Mouse (Mus musculus) lung, postnatal 10 days (tissue): ENCODE measurements around the gene Neurog2.
A peak's percentile ranks its signal among the peaks of the same experiment; 100 is the strongest.

Experiments used
- DNase-seq: peaks from one replicate; pipeline ENCODE4 v3.0.0; 2021

The Neurog2 gene

DNA sequence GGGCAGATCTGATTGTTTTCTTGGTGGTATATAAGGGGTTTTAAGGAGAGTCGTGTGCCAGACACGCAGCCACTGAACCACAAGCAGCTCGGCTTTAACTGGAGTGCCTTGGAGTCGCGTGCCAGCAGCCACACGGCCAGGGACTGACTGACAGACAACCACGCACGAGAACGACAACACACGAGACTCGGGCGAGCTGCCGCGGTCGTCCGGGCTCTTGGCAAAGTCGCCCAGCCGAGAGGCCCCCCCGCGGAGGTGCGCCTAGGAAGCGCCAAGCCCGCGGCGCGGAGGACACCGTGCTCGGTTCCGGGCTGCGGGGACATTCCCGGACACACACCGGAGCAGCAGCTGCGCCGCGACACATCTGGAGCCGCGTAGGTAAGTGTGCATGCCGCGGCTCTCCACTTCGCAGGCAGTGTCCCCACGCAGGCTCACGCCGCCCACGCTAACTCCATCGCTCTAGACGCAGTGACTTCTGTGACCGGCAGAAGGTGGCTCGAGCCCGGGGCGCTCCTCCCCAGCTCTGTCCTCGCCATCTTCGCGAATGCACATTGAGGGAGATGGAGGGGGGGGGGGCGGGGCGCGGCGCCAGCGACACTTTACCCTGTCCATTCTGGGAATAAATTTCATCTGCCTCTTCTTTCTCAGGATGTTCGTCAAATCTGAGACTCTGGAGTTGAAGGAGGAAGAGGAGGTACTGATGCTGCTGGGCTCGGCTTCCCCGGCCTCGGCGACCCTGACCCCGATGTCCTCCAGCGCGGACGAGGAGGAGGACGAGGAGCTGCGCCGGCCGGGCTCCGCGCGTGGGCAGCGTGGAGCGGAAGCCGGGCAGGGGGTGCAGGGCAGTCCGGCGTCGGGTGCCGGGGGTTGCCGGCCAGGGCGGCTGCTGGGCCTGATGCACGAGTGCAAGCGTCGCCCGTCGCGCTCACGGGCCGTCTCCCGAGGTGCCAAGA, at the start of gene Neurog2:
Neurog2 (plus strand) TSS at position 56 of the 953 bp plus-strand sequence.
- DNase-seq = no peak

GRCm38 (mm10) chr3:127597136-127597535, 35.8 kb upstream of the Neurog2 start:
- DNase-seq = no peak

DNA sequence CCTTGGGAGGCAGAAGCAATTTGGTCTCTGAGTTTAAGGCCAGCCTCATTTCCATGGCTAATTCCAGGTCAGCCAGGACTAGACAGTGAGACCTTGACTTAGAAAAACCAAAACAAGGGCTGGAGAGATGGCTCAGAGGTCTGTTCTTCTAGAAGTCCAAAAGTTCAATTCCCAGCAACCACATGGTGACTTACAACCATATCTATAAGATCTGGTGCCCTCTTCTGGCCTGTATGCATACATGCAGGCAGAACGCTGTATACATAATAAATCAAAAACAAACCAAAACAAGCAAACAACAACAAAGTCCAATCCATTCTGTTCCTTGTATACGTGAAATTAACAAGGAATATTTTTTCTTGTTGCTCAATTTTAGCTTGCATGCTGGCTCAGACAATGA, 24.8 kb upstream of the Neurog2 start:
- no peak for DNase-seq

- peak; percentile 74 for DNase-seq
Observed at GRCm38 (mm10) chr3:127625296-127625695, 7.6 kb upstream of the Neurog2 start.

GRCm38 (mm10) chr3:127625701-127626399, 7.1 kb upstream of the Neurog2 start:
- DNase-seq = no peak

- DNase-seq = no peak
Observed at GRCm38 (mm10) chr3:127626524-127626923, 6.4 kb upstream of the Neurog2 start.

DNA sequence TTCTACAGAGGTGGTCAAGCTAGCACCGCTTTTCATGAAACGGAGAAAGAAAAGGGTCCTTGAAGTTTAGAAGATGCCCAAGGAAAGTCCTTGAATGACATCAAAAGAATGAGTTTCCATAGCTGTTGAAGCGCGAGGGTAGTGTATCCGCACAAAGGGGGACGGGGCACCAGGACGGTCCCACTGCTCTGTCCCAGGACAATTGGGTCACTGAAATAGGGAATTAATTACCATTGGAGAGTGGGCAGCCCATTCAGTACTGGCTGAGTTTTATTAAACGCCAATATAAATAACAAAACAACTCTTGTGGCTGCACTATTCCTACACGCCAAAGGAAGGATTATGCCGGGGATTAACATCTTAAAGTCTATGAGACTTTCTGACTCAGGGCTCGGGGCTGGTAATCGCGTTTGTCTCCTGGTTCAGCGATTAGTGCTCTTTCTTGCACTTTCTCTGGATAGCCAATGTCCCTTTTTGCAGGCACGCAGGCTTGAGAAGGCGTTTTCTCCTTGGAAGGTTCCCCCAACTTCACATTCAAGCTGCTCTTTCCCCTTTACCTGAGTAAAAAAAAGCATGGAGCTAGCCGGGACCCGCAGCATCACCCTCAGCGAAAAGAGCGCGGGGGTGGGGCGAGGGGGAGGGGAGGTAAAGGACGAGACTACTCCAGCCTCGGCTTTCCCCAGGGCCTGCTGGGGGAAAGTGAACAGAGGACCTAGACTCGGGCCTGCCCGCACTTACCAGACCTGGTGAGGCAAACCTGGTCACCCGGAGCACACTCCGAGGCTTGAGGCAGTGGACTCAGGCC, 5.6 kb upstream of the Neurog2 start:
- no peak for DNase-seq

GRCm38 (mm10) chr3:127627956-127628310, 5.0 kb upstream of the Neurog2 start:
- no peak for DNase-seq

GRCm38 (mm10) chr3:127628311-127629184, 4.4 kb upstream of the Neurog2 start:
- no peak for DNase-seq

DNA sequence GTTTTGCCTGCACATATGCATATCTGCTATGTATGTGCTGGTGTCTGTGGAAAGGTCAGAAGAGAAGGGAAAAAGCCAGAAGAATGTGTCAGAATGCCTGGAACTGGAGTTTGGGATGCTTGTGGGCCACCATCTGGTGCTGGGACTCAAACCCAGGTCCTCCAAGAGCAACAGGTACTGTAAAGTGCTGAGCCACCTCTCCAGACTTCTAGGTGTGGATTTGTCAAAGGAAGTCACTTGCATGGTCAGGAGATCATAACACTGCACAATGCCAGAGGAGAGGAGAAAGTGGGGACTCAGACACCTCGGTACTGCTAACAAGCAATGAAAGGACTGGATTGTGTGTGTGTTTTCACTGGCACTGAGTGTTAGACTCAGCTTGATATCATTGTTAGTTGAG, 2.7 kb upstream of the Neurog2 start:
- no peak for DNase-seq

DNA sequence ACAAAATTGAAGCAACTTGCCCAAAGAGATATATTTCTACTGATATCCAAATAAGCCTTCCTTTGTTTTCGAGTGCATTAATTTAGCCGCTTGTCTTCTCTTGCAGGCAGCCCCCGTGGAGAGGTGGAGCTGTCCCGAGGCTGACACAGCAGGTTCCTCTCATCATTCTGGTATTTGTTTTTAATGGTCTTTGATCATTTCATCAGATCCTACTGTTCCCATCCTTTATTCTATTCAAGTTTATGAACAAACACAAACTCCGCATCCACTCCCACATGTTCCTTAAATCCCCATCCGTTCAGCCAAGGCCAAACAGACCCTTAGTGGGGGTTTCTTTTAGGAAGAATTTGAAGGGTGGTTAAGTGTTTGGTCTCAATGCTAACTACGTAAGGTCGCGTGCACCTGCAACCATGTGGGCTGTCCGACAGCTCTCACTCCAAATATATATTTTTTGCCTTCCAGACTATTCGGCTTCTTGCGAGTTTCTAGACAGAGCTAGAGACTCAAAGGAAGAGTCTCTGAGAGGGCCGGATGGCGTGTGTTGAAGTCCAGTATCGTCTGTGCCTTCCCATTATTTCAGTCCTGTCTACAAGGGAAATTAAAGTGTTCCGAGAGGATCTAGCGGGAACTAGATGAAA, 2.1 kb upstream of the Neurog2 start:
- DNase-seq = no peak

- DNase-seq = no peak
Observed at GRCm38 (mm10) chr3:127631582-127631981, 1.4 kb upstream of the Neurog2 start.

DNA sequence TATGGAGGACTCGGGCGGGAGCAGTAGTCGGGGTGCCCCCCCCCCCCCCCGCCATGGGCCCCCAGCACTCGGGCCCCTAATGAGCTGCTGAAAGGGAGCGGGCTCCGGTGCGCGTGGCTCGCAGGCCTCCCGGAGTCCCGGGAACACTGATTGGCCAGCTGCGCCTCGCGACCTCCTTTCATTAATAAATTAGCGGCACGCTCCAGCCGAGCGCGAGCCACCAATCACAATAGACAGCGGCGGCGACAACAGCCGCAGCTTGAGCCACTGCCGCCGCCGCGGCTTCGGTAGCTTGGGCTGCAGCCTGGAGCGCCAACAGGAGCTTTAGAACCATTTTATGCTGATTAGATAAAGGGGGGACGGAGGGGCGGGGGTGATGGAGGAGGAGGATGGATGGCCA, 404 bp upstream of the Neurog2 start:
- DNase-seq = no peak

DNA sequence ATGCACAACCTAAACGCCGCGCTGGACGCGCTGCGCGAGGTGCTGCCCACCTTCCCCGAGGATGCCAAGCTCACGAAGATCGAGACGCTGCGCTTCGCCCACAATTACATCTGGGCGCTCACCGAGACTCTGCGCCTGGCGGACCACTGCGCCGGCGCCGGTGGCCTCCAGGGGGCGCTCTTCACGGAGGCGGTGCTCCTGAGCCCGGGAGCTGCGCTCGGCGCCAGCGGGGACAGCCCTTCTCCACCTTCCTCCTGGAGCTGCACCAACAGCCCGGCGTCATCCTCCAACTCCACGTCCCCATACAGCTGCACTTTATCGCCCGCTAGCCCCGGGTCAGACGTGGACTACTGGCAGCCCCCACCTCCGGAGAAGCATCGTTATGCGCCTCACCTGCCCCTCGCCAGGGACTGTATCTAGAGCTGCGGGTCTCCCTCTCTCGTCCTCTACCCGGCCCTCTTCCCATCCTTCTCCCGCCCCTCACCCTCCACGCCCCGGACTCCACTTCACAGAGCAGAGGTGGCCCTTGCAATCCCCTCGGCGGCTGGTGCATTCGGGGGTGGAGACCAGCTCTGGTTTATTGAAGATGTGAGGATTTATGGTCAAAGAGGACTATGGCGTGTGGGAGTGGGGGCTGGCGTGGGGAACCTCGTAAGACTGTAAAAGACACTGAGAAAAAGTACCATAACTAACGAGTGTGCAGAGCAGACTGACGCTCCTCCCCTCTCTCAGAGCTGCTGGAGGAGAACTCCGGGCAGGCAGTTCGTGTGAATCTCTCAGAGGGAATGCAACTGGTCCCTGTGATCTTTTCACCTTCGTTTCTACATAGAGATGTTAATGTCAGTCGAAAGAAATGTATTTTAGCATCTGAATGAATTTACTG, 1.4 kb downstream of the Neurog2 start:
- DNase-seq = peak; percentile 74

GRCm38 (mm10) chr3:127634984-127635349, 2.0 kb downstream of the Neurog2 start:
- no peak for DNase-seq

GRCm38 (mm10) chr3:127639875-127640761, 7.2 kb downstream of the Neurog2 start:
- DNase-seq = peak; percentile 56

DNA sequence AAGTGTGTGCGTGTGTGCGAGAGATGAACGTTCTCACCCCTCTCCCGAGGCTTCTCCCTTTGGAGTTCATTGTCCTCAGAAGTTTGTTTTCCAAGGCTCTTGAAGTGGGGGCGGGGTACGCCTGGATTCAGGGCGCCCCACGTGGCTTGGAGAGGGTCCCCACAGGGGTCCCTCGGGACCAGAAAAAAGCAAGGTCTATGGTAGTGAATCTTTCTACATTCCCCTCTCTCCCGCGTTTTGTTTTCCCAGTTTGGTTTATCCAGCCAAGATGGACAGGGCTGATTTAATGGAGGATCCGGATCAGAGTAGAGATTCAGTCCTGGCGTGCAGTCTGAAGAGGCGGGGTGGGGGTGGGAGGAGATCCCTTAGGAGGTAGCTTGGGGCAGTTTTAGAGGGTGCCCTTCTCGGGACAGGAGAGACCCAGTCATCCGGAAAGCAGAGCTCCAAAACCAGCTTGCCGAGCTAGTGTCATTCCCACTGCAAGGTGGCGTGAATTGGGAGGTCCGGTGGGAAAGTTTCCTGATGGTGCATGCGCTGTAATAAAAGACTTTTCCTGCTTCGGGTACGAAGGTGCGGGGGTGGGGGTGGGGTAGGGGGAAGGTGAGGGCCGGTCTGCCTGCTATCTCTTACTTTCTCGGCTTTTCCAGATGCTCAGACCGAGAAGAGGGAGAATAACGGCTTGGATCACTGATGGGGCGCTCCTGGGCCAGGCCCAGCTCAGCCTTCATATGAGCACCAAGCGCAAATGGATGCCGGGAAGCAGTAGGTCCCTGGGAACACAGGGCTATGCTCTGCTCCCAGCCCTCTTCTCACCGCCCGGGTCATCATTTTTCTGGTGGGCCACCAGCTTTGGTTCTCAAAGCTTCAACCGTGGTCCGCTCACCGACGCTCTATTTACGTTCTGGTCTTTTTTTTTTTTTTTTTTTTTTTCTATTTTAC, 8.1 kb downstream of the Neurog2 start:
- no peak for DNase-seq

GRCm38 (mm10) chr3:127642211-127642610, 9.3 kb downstream of the Neurog2 start:
- DNase-seq = no peak
